Mouse (Mus musculus) thymus, postnatal 36 days (tissue): Measurements from ENCODE around the gene Vmn2r41.
"Not testable (repeated sequence)": the region's sequence is repeated elsewhere in the genome, so short reads cannot be mapped to it uniquely, and the experiment has no call there.

ENCODE experiments used
- DNase-seq, 2 experiments: peaks; one replicate each; pipeline ENCODE4 v3.0.0; 2022; ENCODE audit warnings: mixed read lengths in 2 of 2

Gene Vmn2r41

GRCm38 (mm10) chr7:8161554-8161953, at the start of gene Vmn2r41:
Gene Vmn2r41, minus strand, starts transcription at chr7:8161654.
- not testable (repeated sequence) for DNase-seq

GRCm38 (mm10) chr7:8200220-8200619, 38.8 kb upstream of the Vmn2r41 start, which contains the start of gene Vmn2r42:
Gene Vmn2r42, minus strand, starts transcription at chr7:8200320.
- not testable (repeated sequence) for DNase-seq

- peak; percentile 35 to 41 for DNase-seq
Observed at GRCm38 (mm10) chr7:8092871-8093270, 68.6 kb downstream of the Vmn2r41 start.
